Mouse (Mus musculus): ENCODE measurements at regions not wholly inside any gene's neighbourhood (a gene's known extent, or its start where the extent isn't known, plus 50 kb on each side); places are given as distances from the start of the nearest gene placed in this dataset.
"Not testable (repeated sequence)": the region's sequence is repeated elsewhere in the genome, so short reads cannot be mapped to it uniquely, and the experiment has no call there.

- not testable (repeated sequence) for H3K36me3 ChIP-seq (ENCODE audit: control insufficient read depth, insufficient read depth, low read length); H3K4me1 ChIP-seq (ENCODE audit: control insufficient read depth in 2 of 2, insufficient read depth in 2 of 2, low read length in 2 of 2); ATAC-seq (ENCODE audit: insufficient number of reproducible peaks, insufficient read depth, low FRiP score, low read depth); H3K4me2 ChIP-seq (ENCODE audit: low read length); H3K27me3 ChIP-seq (ENCODE audit: control insufficient read depth, insufficient read depth, low read length); H3K4me3 ChIP-seq (ENCODE audit: control insufficient read depth in 1 of 2, insufficient read depth in 1 of 2, low read depth in 1 of 2, low read length in 2 of 2); H3K9ac ChIP-seq (ENCODE audit: low read length); H3K9me3 ChIP-seq (ENCODE audit: control insufficient read depth, low read length); H3K27ac ChIP-seq (replicated peaks in 1 of 2; ENCODE audit: control insufficient read depth in 1 of 2, insufficient read depth in 1 of 2, low read depth in 2 of 2, low read length in 2 of 2)
- 80% methylated on average over 1 of the region's 2 CpGs for WGBS
Measured at GRCm38 (mm10) chr13:65375273-65375672, 96.7 kb downstream of the Zfp369 start.

- not testable (repeated sequence) for H3K9me3 ChIP-seq (ENCODE audit: control insufficient read depth, low read length); H3K36me3 ChIP-seq (ENCODE audit: control insufficient read depth, insufficient read depth, low read length); H3K4me1 ChIP-seq (ENCODE audit: control insufficient read depth in 2 of 2, insufficient read depth in 2 of 2, low read length in 2 of 2); ATAC-seq (ENCODE audit: insufficient number of reproducible peaks, insufficient read depth, low FRiP score, low read depth); H3K9ac ChIP-seq (ENCODE audit: low read length); H3K27me3 ChIP-seq (ENCODE audit: control insufficient read depth, insufficient read depth, low read length); H3K4me3 ChIP-seq (ENCODE audit: control insufficient read depth in 1 of 2, insufficient read depth in 1 of 2, low read depth in 1 of 2, low read length in 2 of 2); H3K27ac ChIP-seq (replicated peaks in 1 of 2; ENCODE audit: control insufficient read depth in 1 of 2, insufficient read depth in 1 of 2, low read depth in 2 of 2, low read length in 2 of 2); H3K4me2 ChIP-seq (ENCODE audit: low read length)
- WGBS, result 49% methylated on average over 15 of the region's 21 CpGs
Measured at GRCm38 (mm10) chr13:65379411-65379810, 100.8 kb downstream of the Zfp369 start.

GRCm38 (mm10) chr13:65414990-65415389 is 97.5 kb upstream of the Gm10139 start:
- not testable (repeated sequence) for H3K4me1 ChIP-seq (ENCODE audit: control insufficient read depth in 2 of 2, insufficient read depth in 2 of 2, low read length in 2 of 2); ATAC-seq (ENCODE audit: insufficient number of reproducible peaks, insufficient read depth, low FRiP score, low read depth); H3K9ac ChIP-seq (ENCODE audit: low read length); H3K9me3 ChIP-seq (ENCODE audit: control insufficient read depth, low read length); H3K27me3 ChIP-seq (ENCODE audit: control insufficient read depth, insufficient read depth, low read length); H3K4me3 ChIP-seq (ENCODE audit: control insufficient read depth in 1 of 2, insufficient read depth in 1 of 2, low read depth in 1 of 2, low read length in 2 of 2); H3K36me3 ChIP-seq (ENCODE audit: control insufficient read depth, insufficient read depth, low read length); H3K4me2 ChIP-seq (ENCODE audit: low read length); H3K27ac ChIP-seq (replicated peaks in 1 of 2; ENCODE audit: control insufficient read depth in 1 of 2, insufficient read depth in 1 of 2, low read depth in 2 of 2, low read length in 2 of 2)
- WGBS, result 61% methylated on average over 3 of the region's 4 CpGs

- WGBS, result 10% methylated on average over 20 of the region's 28 CpGs
- not testable (repeated sequence) for H3K27me3 ChIP-seq (ENCODE audit: control insufficient read depth, insufficient read depth, low read length); H3K27ac ChIP-seq (replicated peaks in 1 of 2; ENCODE audit: control insufficient read depth in 1 of 2, insufficient read depth in 1 of 2, low read depth in 2 of 2, low read length in 2 of 2); H3K4me1 ChIP-seq (ENCODE audit: control insufficient read depth in 2 of 2, insufficient read depth in 2 of 2, low read length in 2 of 2); H3K9ac ChIP-seq (ENCODE audit: low read length); H3K9me3 ChIP-seq (ENCODE audit: control insufficient read depth, low read length); H3K36me3 ChIP-seq (ENCODE audit: control insufficient read depth, insufficient read depth, low read length); ATAC-seq (ENCODE audit: insufficient number of reproducible peaks, insufficient read depth, low FRiP score, low read depth)
- Histone ChIP-seq H3K4me2 (ENCODE audit: low read length) (peak overlapping the region; percentile 53), H3K4me3 (ENCODE audit: control insufficient read depth in 1 of 2, insufficient read depth in 1 of 2, low read depth in 1 of 2, low read length in 2 of 2) (peak overlapping the region; percentile 25 to 42; a peak in 3 of 4 replicates)
Measured at GRCm38 (mm10) chr13:65420201-65420600, 92.3 kb upstream of the Gm10139 start.

Data from heart, embryonic 14.5 days (tissue).